Mouse (Mus musculus) embryonic facial prominence, embryonic 10.5 days (tissue): Measurements from ENCODE around the gene Uvssa. TPM values are rescaled to one million over a fixed set of nuclear protein-coding genes. Genes with fewer than 3 reads are reported as not detected.

Experiments
- DNase-seq: peaks from one replicate; pipeline ENCODE4 v3.0.0-alpha.2; 2017; ENCODE audit warnings: low spot score
- H3K27ac ChIP-seq: fragments of 300-500 bp; sonication (generic); replicated peaks from 2 replicates; pipeline ENCODE4 v1.5.1; 2016; ENCODE audit warnings: mild to moderate bottlenecking
- H3K27me3 ChIP-seq: fragments of 300-500 bp; sonication (generic); replicated peaks from 2 replicates; pipeline ENCODE4 v1.6.1; 2016; ENCODE audit warnings: low read depth, mild to moderate bottlenecking; ENCODE audit not compliant: poor library complexity, severe bottlenecking
- H3K36me3 ChIP-seq: fragments of 300-500 bp; sonication (generic); replicated peaks from 2 replicates; pipeline ENCODE4 v1.6.1; 2016; ENCODE audit warnings: mild to moderate bottlenecking, moderate library complexity
- H3K4me1 ChIP-seq: fragments of 300-500 bp; sonication (generic); 2 replicates; pipeline ENCODE4 v1.6.1; 2016
- H3K4me3 ChIP-seq: fragments of 300-500 bp; sonication (generic); 2 replicates; pipeline ENCODE4 v1.5.1; 2016; ENCODE audit warnings: mild to moderate bottlenecking, moderate library complexity
- H3K9me3 ChIP-seq: fragments of 300-500 bp; sonication (generic); 2 replicates; pipeline ENCODE4 v1.6.1; 2016; ENCODE audit warnings: mild to moderate bottlenecking
- WGBS: fragments of 180-500 bp; shearing (Covaris S2); methylation state at CpG from one replicate; pipeline ENCODE4 v1.1.7; 2016; 5-methylcytosine and 5-hydroxymethylcytosine counted together
- polyA plus RNA-seq: library from polyadenylated mRNA; unstranded; fragments of >200 nt; fragmentation: Nextera tagmentation; extraction: Ambion mirVana; gene quantifications from 2 replicates; pipeline ENCODE4 v1.2.1, GENCODE M21; 2016

Gene Uvssa
- polyA plus RNA-seq, 1 experiment from 2014 or later, result 8.8 TPM

DNA sequence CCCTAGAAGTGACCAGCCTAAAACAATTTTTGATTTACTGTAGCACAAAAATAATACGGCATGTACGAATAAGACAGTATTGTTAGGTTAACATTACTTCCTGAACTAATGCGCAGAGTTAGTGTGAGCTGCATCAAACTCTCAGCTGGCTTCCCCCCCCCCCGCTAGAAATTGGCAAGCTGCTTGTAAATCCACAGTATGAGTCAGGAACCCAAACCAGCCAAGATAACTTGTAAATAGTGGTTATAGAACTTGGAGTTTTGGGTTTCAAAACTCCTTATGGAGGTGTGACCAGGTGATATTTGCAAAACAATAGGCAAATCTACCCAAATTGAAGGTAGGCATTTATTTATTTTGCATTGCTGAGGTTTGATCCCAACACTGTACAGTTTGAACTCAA, 28.6 kb upstream of the Uvssa start:
- WGBS, result 73% methylated on average over 4 of the region's 4 CpGs
- Histone ChIP-seq H3K27me3 (no peaks in the 10 kb centered on the region), H3K4me1 (peaks cover 24% of the 10 kb centered on the region), H3K9me3 (no peaks in the 10 kb centered on the region), H3K4me3 (no peak overlapping the region), H3K36me3 (peaks cover 15% of the 10 kb centered on the region), H3K27ac (no peak overlapping the region)
- DNase-seq, result no peak

DNA sequence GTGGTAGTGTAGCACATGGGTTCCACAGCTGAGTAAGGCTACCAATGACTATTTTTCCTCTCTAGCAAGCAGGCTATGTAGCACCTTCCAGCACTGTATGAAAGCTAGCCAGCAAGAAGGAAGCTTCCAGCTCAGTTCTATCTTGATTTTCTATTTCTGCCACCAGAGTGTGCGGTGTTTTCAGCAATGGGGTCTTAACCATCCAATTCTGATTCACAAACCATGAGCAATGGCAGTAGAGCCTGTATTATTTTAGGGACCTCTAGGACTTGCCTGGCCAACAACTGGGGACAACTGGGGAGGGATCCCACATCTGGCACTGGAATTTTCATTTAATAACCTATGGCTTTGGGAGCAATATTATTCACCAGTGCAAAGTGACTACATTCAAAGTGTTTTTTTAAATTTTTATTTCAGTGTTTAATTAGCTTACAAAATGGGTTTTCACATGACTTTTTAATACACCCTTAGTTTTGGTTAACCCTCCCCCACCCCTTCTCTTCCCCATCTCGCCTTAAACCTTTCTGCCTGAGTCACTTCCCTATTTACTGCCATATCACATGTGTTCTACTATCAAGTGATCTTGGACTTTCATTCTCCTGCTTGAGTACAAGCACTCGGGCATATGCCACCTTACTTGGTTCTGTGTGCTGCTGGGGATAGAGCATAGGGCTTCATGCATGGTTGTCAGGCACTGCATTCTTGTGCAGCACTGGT, 26.6 kb upstream of the Uvssa start:
- peaks cover 3% of the 10 kb centered on the region; the same call in 1 of the 2 replicates for H3K36me3 ChIP-seq
- peaks cover 24% of the 10 kb centered on the region for H3K4me1 ChIP-seq
- 0 out of 2 replicates have a peak overlapping the region, but pooled peaks have one; percentile 26 for H3K27ac ChIP-seq
- 90% methylated on average over 3 of the region's 3 CpGs for WGBS
- DNase-seq, result no peak
- H3K9me3 ChIP-seq, result no peaks in the 10 kb centered on the region
- no peak overlapping the region for H3K4me3 ChIP-seq
- no peaks in the 10 kb centered on the region for H3K27me3 ChIP-seq

DNA sequence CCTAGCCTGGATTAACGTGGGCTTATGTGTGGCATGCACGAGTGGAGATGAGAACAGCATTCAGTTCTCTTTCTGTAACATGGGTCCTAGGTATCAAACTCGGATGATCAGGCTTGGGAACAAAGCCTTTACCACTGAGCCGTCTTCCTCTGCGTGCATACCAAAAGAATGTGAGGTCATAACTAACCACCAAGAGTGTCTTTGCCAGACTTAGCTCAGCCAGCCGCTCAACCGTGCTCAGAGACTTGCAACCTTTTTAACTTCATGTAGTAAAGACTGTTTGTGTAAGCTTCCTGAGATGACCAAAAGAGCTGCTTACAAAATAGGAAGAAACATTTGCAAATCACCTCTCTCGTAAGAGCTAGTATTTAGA, 26.1 kb upstream of the Uvssa start:
- Histone ChIP-seq H3K27ac (peak overlapping the region; percentile 26; the same call in 1 of the 2 replicates), H3K9me3 (no peaks in the 10 kb centered on the region), H3K36me3 (peaks cover 3% of the 10 kb centered on the region; the same call in 1 of the 2 replicates), H3K4me1 (peaks cover 24% of the 10 kb centered on the region), H3K4me3 (no peak overlapping the region), H3K27me3 (no peaks in the 10 kb centered on the region)
- 83% methylated on average over 8 of the region's 8 CpGs for WGBS
- no peak for DNase-seq

DNA sequence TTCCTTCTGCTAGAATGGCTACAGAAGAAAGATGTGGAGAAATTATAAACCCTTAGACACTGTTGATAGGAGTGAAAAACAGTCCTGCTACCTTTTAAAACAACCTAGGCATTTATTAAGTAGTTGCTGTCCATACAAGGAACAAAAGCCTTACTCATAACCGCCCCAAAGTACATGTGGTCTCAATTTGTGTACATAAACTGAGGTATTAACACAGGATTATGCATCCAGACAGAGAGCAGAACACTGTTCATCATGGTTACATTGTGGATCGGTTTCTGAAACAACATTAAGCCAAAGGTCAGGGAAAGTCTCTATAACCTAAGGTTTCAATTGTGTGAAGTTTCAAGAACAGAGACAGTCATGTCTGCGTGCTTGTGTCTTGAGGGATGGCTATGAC, 25.3 kb upstream of the Uvssa start:
- no peak for DNase-seq
- H3K27me3 ChIP-seq, result no peaks in the 10 kb centered on the region
- no peaks in the 10 kb centered on the region for H3K9me3 ChIP-seq
- peaks cover 24% of the 10 kb centered on the region for H3K4me1 ChIP-seq
- 56% methylated on average over 3 of the region's 3 CpGs for WGBS
- no peak overlapping the region for H3K4me3 ChIP-seq
- peaks cover 5% of the 10 kb centered on the region for H3K36me3 ChIP-seq
- no peak overlapping the region for H3K27ac ChIP-seq

DNA sequence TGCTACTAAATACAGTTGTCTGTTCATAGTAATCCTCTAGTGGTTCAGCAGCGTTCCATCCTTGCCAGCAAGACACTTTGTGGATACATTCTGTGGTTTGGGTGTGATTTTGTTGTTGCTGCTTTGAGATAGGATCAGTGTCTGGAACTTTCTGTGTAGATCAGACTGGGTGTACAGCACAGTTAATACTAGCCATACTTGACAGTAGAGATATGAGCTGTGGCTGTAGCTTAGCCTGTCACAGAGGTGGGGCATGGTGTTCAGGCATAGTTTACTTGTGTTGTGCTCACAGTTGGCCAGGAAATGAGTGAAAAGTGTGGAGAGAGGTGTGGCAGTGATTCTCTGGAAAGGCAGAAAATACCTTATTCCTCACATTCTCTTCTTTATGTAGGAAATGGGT, 20.9 kb upstream of the Uvssa start:
- Histone ChIP-seq H3K27ac (no peak overlapping the region), H3K9me3 (no peaks in the 10 kb centered on the region), H3K36me3 (peaks cover 50% of the 10 kb centered on the region), H3K4me1 (peaks cover 15% of the 10 kb centered on the region), H3K27me3 (no peaks in the 10 kb centered on the region), H3K4me3 (no peak overlapping the region)
- DNase-seq, result no peak
- WGBS, result 88% methylated on average over 1 of the region's 1 CpGs

DNA sequence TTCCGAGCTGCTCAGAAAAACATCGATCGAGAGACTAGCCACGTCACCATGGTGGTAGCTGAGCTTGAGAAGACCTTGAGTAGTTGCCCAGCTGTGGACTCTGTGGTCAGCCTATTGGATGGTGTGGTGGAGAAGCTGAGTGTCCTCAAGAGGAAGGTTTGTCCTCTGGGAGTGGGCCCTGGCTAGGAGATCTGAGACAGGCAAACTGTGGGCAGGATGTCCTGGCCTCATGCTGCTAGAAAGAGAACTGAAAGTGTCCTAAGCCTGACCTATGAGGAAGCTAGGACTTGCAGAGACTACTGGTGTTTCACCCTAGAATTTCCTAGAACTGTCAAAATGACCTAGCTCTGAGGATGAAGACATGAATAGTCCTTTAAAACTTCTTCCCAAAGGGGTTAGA, 19.9 kb upstream of the Uvssa start:
- peaks cover 60% of the 10 kb centered on the region for H3K36me3 ChIP-seq
- H3K27ac ChIP-seq, result no peak overlapping the region
- peaks cover 5% of the 10 kb centered on the region for H3K4me1 ChIP-seq
- no peaks in the 10 kb centered on the region for H3K27me3 ChIP-seq
- WGBS, result 86% methylated on average over 4 of the region's 4 CpGs
- no peaks in the 10 kb centered on the region for H3K9me3 ChIP-seq
- DNase-seq, result no peak
- H3K4me3 ChIP-seq, result no peak overlapping the region

DNA sequence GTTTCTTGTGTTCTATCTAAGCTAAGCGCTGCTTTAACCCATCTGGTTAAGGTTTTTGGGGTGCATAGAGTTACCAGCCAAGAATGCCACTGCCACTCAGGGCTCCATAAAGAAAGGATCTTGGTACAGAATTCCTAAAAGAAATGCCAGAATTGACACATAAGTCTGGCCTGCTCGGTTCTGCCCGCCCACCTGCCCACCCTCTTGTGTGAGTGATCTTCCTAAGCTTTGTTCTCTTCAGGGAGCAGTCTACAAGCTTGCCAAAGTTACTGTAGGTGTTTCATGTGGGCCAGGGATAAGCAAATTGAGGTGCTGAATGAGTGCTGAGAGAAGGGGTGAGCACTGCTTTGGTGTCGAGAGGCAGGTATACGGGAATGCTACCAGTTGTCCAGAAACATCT, 15.1 kb upstream of the Uvssa start:
- Histone ChIP-seq H3K4me3 (no peak overlapping the region), H3K4me1 (no peaks in the 10 kb centered on the region), H3K27ac (no peak overlapping the region), H3K27me3 (no peaks in the 10 kb centered on the region), H3K36me3 (peaks cover 100% of the 10 kb centered on the region), H3K9me3 (no peaks in the 10 kb centered on the region)
- WGBS, result 95% methylated on average over 5 of the region's 5 CpGs
- no peak for DNase-seq

DNA sequence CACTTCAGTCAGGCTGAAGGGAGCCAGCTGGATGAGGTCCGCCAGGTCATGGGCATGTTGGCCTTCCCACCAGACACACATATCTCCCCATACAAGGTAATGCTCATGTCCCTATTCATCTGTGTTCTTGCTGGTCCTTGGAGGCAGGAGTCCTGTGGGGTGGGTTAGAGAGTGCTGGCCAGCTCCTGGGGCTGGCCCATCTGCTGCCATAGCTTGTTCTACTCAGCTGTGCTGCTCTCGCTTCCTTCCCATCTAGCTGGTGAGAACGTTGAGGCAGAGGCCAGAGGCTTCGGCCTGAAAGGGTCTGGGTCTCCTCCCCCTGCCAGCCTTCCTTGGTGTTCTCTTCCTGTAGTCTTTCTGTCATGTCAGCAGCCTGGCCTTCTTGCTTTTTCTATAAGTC, 9.7 kb upstream of the Uvssa start:
- Histone ChIP-seq H3K27me3 (no peaks in the 10 kb centered on the region), H3K9me3 (no peaks in the 10 kb centered on the region), H3K36me3 (peaks cover 100% of the 10 kb centered on the region), H3K4me1 (no peaks in the 10 kb centered on the region), H3K4me3 (no peak overlapping the region), H3K27ac (no peak overlapping the region)
- 90% methylated on average over 4 of the region's 4 CpGs for WGBS
- no peak for DNase-seq

DNA sequence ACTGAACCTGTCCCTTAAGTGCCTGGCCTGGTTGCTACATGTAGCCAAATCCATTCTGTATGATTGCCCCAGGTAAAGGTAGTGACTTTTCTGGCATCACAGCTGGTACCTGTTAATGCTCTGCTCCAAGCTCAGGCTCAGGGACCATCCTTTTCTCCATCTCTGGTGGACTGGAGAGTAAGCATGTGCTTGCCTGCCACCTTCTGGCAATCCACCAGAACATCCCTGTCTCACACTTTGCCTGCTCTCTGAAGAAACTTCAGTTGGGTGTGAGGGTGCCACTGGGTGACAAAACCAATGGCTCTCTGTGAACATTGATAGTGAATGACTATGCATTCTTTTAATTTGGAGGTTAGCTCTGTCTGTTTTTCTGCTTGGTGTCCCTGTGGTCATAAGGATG, 7.2 kb upstream of the Uvssa start:
- no peaks in the 10 kb centered on the region for H3K4me1 ChIP-seq
- no peaks in the 10 kb centered on the region for H3K9me3 ChIP-seq
- no peaks in the 10 kb centered on the region for H3K27me3 ChIP-seq
- no peak overlapping the region for H3K4me3 ChIP-seq
- DNase-seq, result no peak
- no peak overlapping the region for H3K27ac ChIP-seq
- peaks cover 83% of the 10 kb centered on the region for H3K36me3 ChIP-seq

DNA sequence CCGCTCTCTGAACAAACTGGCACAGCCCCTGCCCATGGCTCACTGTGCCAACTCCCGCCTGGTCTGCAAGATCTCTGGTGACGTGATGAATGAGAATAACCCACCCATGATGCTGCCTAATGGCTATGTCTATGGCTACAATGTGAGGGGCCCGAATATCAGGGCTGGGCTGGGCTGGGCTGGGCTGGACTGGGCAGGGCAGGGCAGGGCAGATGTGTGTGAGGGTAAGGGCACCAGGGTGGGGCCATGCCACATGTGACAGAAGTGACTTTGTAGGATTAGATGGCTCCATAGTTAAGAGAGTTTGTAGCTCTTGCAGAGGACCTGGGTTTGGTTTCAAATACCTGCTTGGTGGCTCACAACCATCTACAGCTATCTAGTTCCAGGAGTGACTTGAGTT, 6.7 kb upstream of the Uvssa start:
- H3K4me1 ChIP-seq, result no peaks in the 10 kb centered on the region
- no peaks in the 10 kb centered on the region for H3K9me3 ChIP-seq
- 93% methylated on average over 4 of the region's 4 CpGs for WGBS
- peaks cover 78% of the 10 kb centered on the region for H3K36me3 ChIP-seq
- no peak overlapping the region for H3K27ac ChIP-seq
- H3K4me3 ChIP-seq, result no peak overlapping the region
- H3K27me3 ChIP-seq, result no peaks in the 10 kb centered on the region
- DNase-seq, result no peak

DNA sequence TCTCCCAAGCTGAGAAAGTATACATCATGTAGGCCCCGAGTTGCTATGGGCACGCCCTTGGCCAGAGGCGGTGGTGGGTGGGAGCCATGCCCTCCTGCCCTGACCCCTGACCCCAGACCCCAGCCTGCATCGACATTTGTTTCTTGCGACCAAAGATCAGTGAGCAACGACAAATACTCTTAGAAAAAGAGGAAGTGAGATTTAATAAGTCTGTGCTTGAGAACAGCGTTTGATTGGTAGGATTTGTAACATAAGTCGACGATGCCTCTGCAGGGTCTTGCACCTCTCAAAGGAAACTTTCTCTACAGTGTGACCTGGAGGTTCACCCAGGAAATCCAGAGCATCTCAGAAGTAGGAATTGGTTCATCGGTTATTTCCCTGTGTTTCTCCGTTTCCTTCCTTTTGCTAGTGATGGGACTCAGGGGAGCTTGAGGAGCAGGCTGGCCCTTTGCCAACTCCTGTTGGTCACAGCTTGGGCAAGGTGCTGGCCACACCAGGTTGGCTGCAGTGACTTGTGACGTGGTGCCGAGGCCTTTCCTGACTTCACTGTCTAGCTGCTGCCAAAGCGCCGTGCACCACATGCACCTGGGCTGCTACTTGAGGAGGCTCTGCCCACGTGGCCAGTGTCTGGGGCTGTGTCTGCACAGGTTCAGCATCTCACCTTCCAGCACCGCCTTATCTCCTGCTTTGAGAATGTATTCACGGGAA, 5.9 kb upstream of the Uvssa start:
- no peak for DNase-seq
- Histone ChIP-seq H3K4me1 (peaks cover 6% of the 10 kb centered on the region), H3K9me3 (no peaks in the 10 kb centered on the region), H3K4me3 (no peak overlapping the region), H3K36me3 (peaks cover 70% of the 10 kb centered on the region), H3K27me3 (no peaks in the 10 kb centered on the region), H3K27ac (no peak overlapping the region)
- WGBS, result 81% methylated on average over 18 of the region's 18 CpGs

DNA sequence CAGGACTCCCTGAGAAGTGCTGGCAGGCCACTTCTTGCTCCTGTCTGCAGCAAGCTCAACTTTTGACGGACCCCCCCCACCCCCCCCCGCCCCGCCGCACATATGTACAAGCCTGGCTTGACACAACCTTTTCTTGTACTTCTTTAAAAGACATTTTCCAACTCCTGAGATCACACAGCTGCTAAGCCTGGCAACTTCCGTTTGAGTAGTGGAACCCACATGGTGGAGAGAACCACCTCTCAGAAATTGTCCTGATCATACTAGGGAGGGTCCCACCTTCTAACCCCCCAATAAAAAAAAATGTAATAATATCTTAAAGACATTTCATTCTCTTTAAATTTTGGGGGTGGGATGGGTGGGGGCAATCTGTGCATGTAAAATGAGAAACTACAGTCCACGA, 1.2 kb upstream of the Uvssa start:
- Histone ChIP-seq H3K36me3 (peaks cover 38% of the 10 kb centered on the region), H3K4me1 (peaks cover 21% of the 10 kb centered on the region), H3K4me3 (peak overlapping the region; percentile 80), H3K27me3 (no peaks in the 10 kb centered on the region), H3K9me3 (no peaks in the 10 kb centered on the region), H3K27ac (peak overlapping the region; percentile 91)
- no peak for DNase-seq
- 68% methylated on average over 6 of the region's 6 CpGs for WGBS

DNA sequence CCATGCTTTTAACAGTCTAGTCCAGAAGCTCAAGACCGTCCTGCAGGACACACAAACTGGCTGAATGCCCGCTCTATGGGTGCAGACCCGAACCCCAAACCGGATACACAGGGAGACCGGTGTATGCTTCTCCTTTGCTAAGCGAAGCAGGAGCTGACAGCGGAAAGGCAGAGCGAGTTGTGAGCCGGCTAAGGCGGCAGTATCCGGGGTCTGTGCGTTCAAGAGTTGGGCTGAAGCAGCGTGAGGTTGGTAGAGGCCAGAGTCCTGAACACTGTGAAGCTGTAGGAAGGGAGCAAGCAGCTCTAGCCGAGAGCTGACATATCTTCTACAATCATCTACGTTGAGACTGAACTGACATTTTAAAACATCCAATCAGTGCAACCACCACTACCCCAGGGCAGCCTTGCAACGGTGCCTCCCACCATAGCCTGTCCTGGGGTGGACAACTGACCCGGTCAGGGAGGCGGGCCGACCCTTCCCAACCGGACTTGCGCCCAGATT, 498 bp upstream of the Uvssa start:
- Histone ChIP-seq H3K4me3 (peak overlapping the region; percentile 80), H3K36me3 (peaks cover 34% of the 10 kb centered on the region), H3K9me3 (no peaks in the 10 kb centered on the region), H3K4me1 (peaks cover 21% of the 10 kb centered on the region), H3K27ac (peak overlapping the region; percentile 91), H3K27me3 (no peaks in the 10 kb centered on the region)
- DNase-seq, result no peak
- WGBS, result under 1% methylated on average over 21 of the region's 21 CpGs
